11 mouse cellular contexts compared by ENCODE assay signal in the genomic region with DNA sequence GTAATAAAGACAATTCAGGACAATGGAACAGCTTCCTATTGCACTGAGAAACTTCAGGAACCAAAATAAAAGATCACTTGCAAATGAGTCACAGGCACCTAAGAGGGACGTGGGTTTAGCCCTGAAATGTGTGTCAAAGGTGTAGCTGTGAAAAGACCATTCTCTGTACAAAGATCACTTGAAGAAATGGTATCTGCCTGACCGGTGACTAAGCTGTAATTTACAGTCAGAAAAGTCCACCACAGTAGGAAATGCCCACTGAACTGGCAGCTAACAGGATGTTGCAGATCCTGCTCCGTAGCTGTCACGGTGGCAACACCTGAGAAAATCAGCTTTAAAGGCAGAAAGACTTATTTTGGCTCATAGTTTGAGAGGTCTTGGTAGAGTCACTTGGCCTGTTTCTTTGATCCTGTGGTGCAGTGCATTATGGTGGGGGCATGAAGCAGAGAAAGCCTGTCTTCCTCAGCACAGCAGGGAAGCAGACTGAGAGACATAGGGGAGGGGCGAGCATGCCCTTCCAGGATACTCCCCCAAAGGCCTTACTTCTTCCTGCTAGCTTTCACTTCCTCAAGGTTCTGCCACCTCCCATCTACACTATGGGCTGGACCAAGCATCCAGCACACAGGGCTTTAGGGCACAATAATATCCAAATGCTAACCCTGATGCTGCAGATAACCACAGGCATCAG. TPM values are rescaled to one million over a fixed set of nuclear protein-coding genes. Genes with fewer than 3 reads are reported as not detected.
DNase-seq lines count a peak whose midpoint lies in the region; ATAC-seq and TF ChIP-seq lines count a peak whose summit lies in the region.
"Had no signal": no experiment of that assay in that cellular context is flagged by ENCODE, and none has a peak within 500 bp of the region (broad histone marks: within the 10 kb centered on the region; RNA-seq: fewer than 3 reads in every experiment).

No protein-coding gene starts in this region.

- H3K9me3 ChIP-seq in MEL (replicated peaks; ENCODE audit: insufficient read depth, low read length) = no peaks in the 10 kb centered on the region

- TF ChIP-seq RAD21 in MEL (IDR thresholded peaks at IDR 0.05; ENCODE audit: low read depth, low read length) = no peak

- TF ChIP-seq EP300 in MEL (IDR thresholded peaks at IDR 0.05; ENCODE audit: low read depth in 1 of 2, low read length in 2 of 2) = no peak

- TF ChIP-seq CTCF in lung, adult 2 months (IDR thresholded peaks at IDR 0.05; ENCODE audit: insufficient read depth, low read length) = no peak
- TF ChIP-seq CTCF in MEL (IDR thresholded peaks at IDR 0.05 in 2 of 3, conservative IDR thresholded peaks at IDR 0.05 in 1 of 3; ENCODE audit: control insufficient read depth in 1 of 3, insufficient read depth in 1 of 3, low read depth in 2 of 3, low read length in 3 of 3, poor library complexity in 1 of 3, severe bottlenecking in 1 of 3) = no peak
- no peak for TF ChIP-seq CTCF in small intestine, adult 2 months (IDR thresholded peaks at IDR 0.05; ENCODE audit: extremely low read depth, insufficient read length, insufficient replicate concordance, low read depth, low read length)

- H3K79me2 ChIP-seq in MEL (ENCODE audit: control insufficient read depth, insufficient read depth, low read length, poor library complexity) = peaks cover 32% of the 10 kb centered on the region

- peak; percentile 44 for ATAC-seq in inflammation-experienced regulatory T-cells, adult 6 months
- ATAC-seq: Patski had no signal

- TF ChIP-seq POLR2A in lung, adult 2 months (IDR thresholded peaks at IDR 0.05; ENCODE audit: borderline replicate concordance, extremely low read depth, low read depth, low read length) = no peak
- no peak for TF ChIP-seq POLR2A in MEL (IDR thresholded peaks at IDR 0.05; ENCODE audit: control insufficient read depth in 1 of 2, insufficient read depth in 1 of 2, low read depth in 1 of 2, low read length in 2 of 2, poor library complexity in 1 of 2)
- TF ChIP-seq POLR2A in small intestine, adult 2 months (IDR thresholded peaks at IDR 0.05; ENCODE audit: low read depth, low read length) = no peak

- peaks cover 0 to 24% of the 10 kb centered on the region in 2 experiments; a peak in 3 of 4 replicates for H3K36me3 ChIP-seq in MEL (ENCODE audit: control insufficient read depth in 1 of 2, insufficient read depth in 2 of 2, low read length in 2 of 2)
- H3K36me3 ChIP-seq in small intestine, adult 2 months (ENCODE audit: control insufficient read depth, insufficient read depth, low read length) = no peaks in the 10 kb centered on the region

- peaks cover 12% of the 10 kb centered on the region for H3K4me1 ChIP-seq in lung, adult 2 months (ENCODE audit: control insufficient read depth, insufficient read depth, low read length)
- peaks cover 2 to 14% of the 10 kb centered on the region in 2 experiments for H3K4me1 ChIP-seq in MEL (ENCODE audit: control insufficient read depth in 1 of 2, insufficient read depth in 2 of 2, low read length in 2 of 2)
- peaks cover 12% of the 10 kb centered on the region; the same call in 1 of the 2 replicates for H3K4me1 ChIP-seq in small intestine, adult 2 months (ENCODE audit: control insufficient read depth, insufficient read depth, insufficient read length, low read length)

- no peak overlapping the region for H3K4me3 ChIP-seq in lung, adult 2 months (replicated peaks; ENCODE audit: extremely low read depth, low read depth, low read length)
- no peak overlapping the region for H3K4me3 ChIP-seq in MEL (ENCODE audit: control insufficient read depth in 1 of 2, insufficient read depth in 1 of 2, low read depth in 2 of 2, low read length in 2 of 2)
- no peak overlapping the region for H3K4me3 ChIP-seq in small intestine, adult 2 months (ENCODE audit: low read depth, low read length)

- no peak overlapping the region for H3K27ac ChIP-seq in MEL (ENCODE audit: control insufficient read depth, low read depth, low read length)
- H3K27ac ChIP-seq in small intestine, adult 2 months (ENCODE audit: insufficient read depth, low read depth, low read length) = peak overlapping the region; percentile 42; the same call in 1 of the 2 replicates

- H3K9ac ChIP-seq in MEL (ENCODE audit: control insufficient read depth, low read depth, low read length, poor library complexity, severe bottlenecking) = no peak overlapping the region

- WGBS in lung, adult 2 months = 32% methylated on average over 5 of the region's 5 CpGs
- WGBS in small intestine, adult 2 months = 39% methylated on average over 5 of the region's 5 CpGs

- peak; percentile 28 for DNase-seq in lung, postnatal 36 days
- no peak for DNase-seq in lung, adult 2 months
- DNase-seq in MEL (ENCODE audit: low read depth, low spot score) (peak; percentile 14), MN1 (ENCODE audit: low spot score) (no peak)
- DNase-seq in urinary bladder, postnatal 10 days (ENCODE audit: low spot score) = no peak
- no peak for DNase-seq in adrenal gland, postnatal 10 days
- DNase-seq: cerebellum, postnatal 25 days; heart, postnatal 14 days had no signal

- H3K27me3 ChIP-seq in MEL (ENCODE audit: control insufficient read depth in 1 of 2, insufficient read depth in 2 of 2, low read length in 2 of 2) = no peaks in the 10 kb centered on the region
- no peaks in the 10 kb centered on the region for H3K27me3 ChIP-seq in small intestine, adult 2 months (ENCODE audit: control insufficient read depth, insufficient read depth, low read length)
- H3K27me3 ChIP-seq: Patski had no signal

TF ChIP-seq in MEL, 35 proteins besides CTCF, POLR2A, EP300 and RAD21:
- TF ChIP-seq BHLHE40 (IDR thresholded peaks at IDR 0.05; ENCODE audit: borderline replicate concordance, low read depth, low read length) (no peak), GATA1 (IDR thresholded peaks at IDR 0.05; ENCODE audit: low read depth, low read length) (no peak), RCOR1 (IDR thresholded peaks at IDR 0.05; ENCODE audit: low read depth, low read length) (no peak), POLR2AphosphoS2 (IDR thresholded peaks at IDR 0.05; ENCODE audit: low read length) (no peak), CHD1 (IDR thresholded peaks at IDR 0.05; ENCODE audit: low read depth, low read length) (no peak), USF1 (IDR thresholded peaks at IDR 0.05; ENCODE audit: low read depth, low read length) (no peak), ETS1 (IDR thresholded peaks at IDR 0.05; ENCODE audit: low read depth, low read length) (no peak), MYC (IDR thresholded peaks at IDR 0.05; ENCODE audit: low read depth, low read length) (no peak), USF2 (IDR thresholded peaks at IDR 0.05; ENCODE audit: borderline replicate concordance in 1 of 2, insufficient read depth in 1 of 2, low read depth in 1 of 2, low read length in 2 of 2) (no peak), KAT2A (conservative IDR thresholded peaks at IDR 0.05; ENCODE audit: low read depth, low read length) (no peak), NELFE (IDR thresholded peaks at IDR 0.05; ENCODE audit: low read depth, low read length) (no peak), TCF12 (IDR thresholded peaks at IDR 0.05; ENCODE audit: low read depth, low read length) (no peak), E2F4 (IDR thresholded peaks at IDR 0.05; ENCODE audit: borderline replicate concordance, low read depth, low read length) (no peak), CHD2 (IDR thresholded peaks at IDR 0.05; ENCODE audit: low read length) (no peak), JUND (IDR thresholded peaks at IDR 0.05; ENCODE audit: low read depth, low read length) (no peak), HCFC1 (IDR thresholded peaks at IDR 0.05; ENCODE audit: low read depth, low read length) (no peak), GABPA (IDR thresholded peaks at IDR 0.05; ENCODE audit: low read depth, low read length) (no peak), MAX (IDR thresholded peaks at IDR 0.05; ENCODE audit: low read length) (no peak)

RNA-seq across cellular contexts. Expression of gene Phf2, which starts 28.9 kb away (rescaled TPM):
- polyA plus RNA-seq in lung, adult 2 months (2012; rRNA removed) = 24.0 and 25.9 TPM in 2 replicates
- 9.9 and 10.2 TPM in 2 replicates for total RNA-seq in MEL (2012; rRNA removed)
- 10 to 100 TPM; 29.6 to 52.7 TPM for polyA plus RNA-seq in MEL (2012; ENCODE audit: insufficient read depth in 1 of 2, insufficient read length in 2 of 2, low read depth in 1 of 2, low replicate concordance in 2 of 2, missing spikeins in 1 of 2)
- polyA plus RNA-seq in inflammation-experienced regulatory T-cells, adult 6 months (2017; shearing (Covaris generic)) = 1 to 10 TPM; 2.4 to 3.7 (median 3.0) TPM
- polyA plus RNA-seq in small intestine, adult 2 months (2012; rRNA removed) = 6.5 and 11.0 TPM in 2 replicates
- total RNA-seq in adrenal gland, postnatal 10 days (2021) = 10 to 100 TPM; 35.7 to 36.3 TPM

Comparison
In these comparisons a context has a peak if more than half of its experiments do, and no peak if none do; other contexts are left out.
1. DNase-seq: peak in lung, postnatal 36 days (single experiment) and MEL (single experiment); none in lung, adult 2 months (single experiment), urinary bladder, postnatal 10 days (single experiment), adrenal gland, postnatal 10 days (single experiment) and MN1 (single experiment).